Mouse (Mus musculus): Measurements from ENCODE around the gene Snrnp70.
A peak's percentile ranks its signal among the peaks of the same experiment; 100 is the strongest.

DNA sequence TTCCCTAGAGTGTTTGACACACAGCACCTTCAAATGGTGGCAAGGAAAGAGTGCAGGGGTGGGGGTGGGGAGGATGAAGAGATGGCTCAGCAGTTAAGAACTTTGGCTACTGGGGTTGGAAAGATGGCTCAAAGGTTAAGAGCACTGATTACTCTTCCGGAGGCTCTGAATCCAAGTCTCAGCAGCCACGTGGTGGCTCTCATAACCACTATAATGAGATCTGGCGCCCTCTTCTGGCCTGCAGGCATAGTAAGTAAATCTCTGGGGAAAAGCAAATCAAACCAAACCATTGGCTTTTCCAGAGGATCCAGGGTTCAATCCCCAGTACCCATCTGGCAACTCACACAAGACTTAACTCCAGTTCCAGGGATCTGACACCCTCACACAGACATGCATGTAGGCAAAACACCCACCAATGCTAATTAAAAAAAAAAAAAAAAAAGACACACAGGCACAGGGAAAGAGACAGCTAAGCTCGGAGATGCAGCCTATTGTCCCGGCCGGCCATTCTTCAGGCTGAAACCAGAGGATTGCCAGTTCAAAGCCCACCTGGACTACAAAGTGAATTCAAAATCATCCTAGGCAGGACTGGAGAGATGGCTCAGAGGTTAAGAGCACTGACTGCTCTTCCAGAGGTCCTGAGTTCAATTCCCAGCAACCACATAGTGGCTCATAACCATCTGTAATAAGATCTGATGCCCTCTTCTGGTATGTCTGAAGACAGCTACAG is 8.2 kb upstream of the Snrnp70 start:
- TF ChIP-seq CTCF (conservative IDR thresholded peaks at IDR 0.05; ENCODE audit: low read length) (peak; percentile 52), POU5F1 (IDR thresholded peaks at IDR 0.05; ENCODE audit: borderline replicate concordance, low read length) (no peak), NANOG (IDR thresholded peaks at IDR 0.05; ENCODE audit: borderline replicate concordance, low read length) (no peak)
